Mouse (Mus musculus) effector memory CD4-positive, alpha-beta T cell, adult 7 months (primary cell): Measurements from ENCODE around the gene 2310034C09Rik. TPM values are rescaled to one million over a fixed set of nuclear protein-coding genes. Genes with fewer than 3 reads are reported as not detected.

Experiments used
- polyA plus RNA-seq: library from polyadenylated mRNA; unstranded; fragments of 100-300 nt; shearing (Covaris generic); gene quantifications from one replicate; pipeline ENCODE4 v1.2.1, GENCODE M21; 2017

2310034C09Rik gene
- polyA plus RNA-seq = not detected

GRCm38 (mm10) chr16:88758547-88758946 lies at the start of gene 2310034C09Rik:
Gene 2310034C09Rik (plus strand): TSS chr16:88758847.

GRCm38 (mm10) chr16:88728812-88729275 lies 29.8 kb upstream of the 2310034C09Rik start, which contains the start of gene Krtap13-1:
Gene Krtap13-1 (plus strand): TSS chr16:88728862.

GRCm38 (mm10) chr16:88751535-88751934 lies 7.1 kb upstream of the 2310034C09Rik start, which contains the start of gene Krtap13:
Gene Krtap13 (minus strand): TSS chr16:88751635.

GRCm38 (mm10) chr16:88774106-88774505 lies 15.5 kb downstream of the 2310034C09Rik start, which contains the start of gene 2310057N15Rik:
Gene 2310057N15Rik (minus strand): TSS chr16:88774206.

GRCm38 (mm10) chr16:88777596-88777995 lies 18.9 kb downstream of the 2310034C09Rik start, which contains the start of gene Gm5965:
Gene Gm5965 (plus strand): TSS chr16:88777896.

Other genes starting within 250 kb of the 2310034C09Rik start
- not detected for gene Cldn8, start 195.7 kb upstream of the 2310034C09Rik start, polyA plus RNA-seq
- gene Krtap24-1, start 146.6 kb upstream of the 2310034C09Rik start, polyA plus RNA-seq = not detected
- not detected for gene 2310079G19Rik, start 131.2 kb upstream of the 2310034C09Rik start, polyA plus RNA-seq
- not detected for gene Krtap26-1, start 111.1 kb upstream of the 2310034C09Rik start, polyA plus RNA-seq
- not detected for gene Krtap27-1, start 87.2 kb upstream of the 2310034C09Rik start, polyA plus RNA-seq
- gene 2310061N02Rik, start 50.9 kb upstream of the 2310034C09Rik start, polyA plus RNA-seq = not detected
- not detected for gene Krtap13-1, start 30.0 kb upstream of the 2310034C09Rik start, polyA plus RNA-seq
- gene Krtap13, start 7.2 kb upstream of the 2310034C09Rik start, polyA plus RNA-seq = not detected
- gene 2310057N15Rik, start 15.4 kb downstream of the 2310034C09Rik start, polyA plus RNA-seq = not detected
- not detected for gene Gm5965, start 19.0 kb downstream of the 2310034C09Rik start, polyA plus RNA-seq
- gene Gm20741, start 53.4 kb downstream of the 2310034C09Rik start, polyA plus RNA-seq = not detected
- gene Krtap15, start 61.4 kb downstream of the 2310034C09Rik start, polyA plus RNA-seq = not detected
- not detected for gene Krtap14, start 67.3 kb downstream of the 2310034C09Rik start, polyA plus RNA-seq
- not detected for gene Krtap19-1, start 110.6 kb downstream of the 2310034C09Rik start, polyA plus RNA-seq
- not detected for gene Krtap19-2, start 115.4 kb downstream of the 2310034C09Rik start, polyA plus RNA-seq
- gene Krtap19-3, start 119.2 kb downstream of the 2310034C09Rik start, polyA plus RNA-seq = not detected
- not detected for gene Krtap19-4, start 126.2 kb downstream of the 2310034C09Rik start, polyA plus RNA-seq
- not detected for gene Krtap19-5, start 137.6 kb downstream of the 2310034C09Rik start, polyA plus RNA-seq
- not detected for gene Krtap19-9b, start 173.4 kb downstream of the 2310034C09Rik start, polyA plus RNA-seq
- not detected for gene Krtap16-3, start 204.0 kb downstream of the 2310034C09Rik start, polyA plus RNA-seq